Mouse (Mus musculus) thymus, adult 2 months (tissue): ENCODE measurements around the gene Ttc16.

Experiments used
- CTCF ChIP-seq: fragments of 200-500 bp; IDR thresholded peaks from 2 replicates; pipeline ENCODE4 v1.5.1; 2012; ENCODE audit warnings: mild to moderate bottlenecking, control low read depth, low read length, moderate library complexity, borderline replicate concordance; ENCODE audit not compliant: control insufficient read depth, poor library complexity, insufficient read depth; ENCODE audit errors: extremely low read depth
- POLR2A ChIP-seq: fragments of 200-500 bp; IDR thresholded peaks from 2 replicates; pipeline ENCODE4 v1.6.1; 2012; ENCODE audit warnings: mild to moderate bottlenecking, low read length, control low read depth, moderate library complexity; ENCODE audit not compliant: control insufficient read depth, poor library complexity, insufficient read depth; ENCODE audit errors: extremely low read depth

DNA sequence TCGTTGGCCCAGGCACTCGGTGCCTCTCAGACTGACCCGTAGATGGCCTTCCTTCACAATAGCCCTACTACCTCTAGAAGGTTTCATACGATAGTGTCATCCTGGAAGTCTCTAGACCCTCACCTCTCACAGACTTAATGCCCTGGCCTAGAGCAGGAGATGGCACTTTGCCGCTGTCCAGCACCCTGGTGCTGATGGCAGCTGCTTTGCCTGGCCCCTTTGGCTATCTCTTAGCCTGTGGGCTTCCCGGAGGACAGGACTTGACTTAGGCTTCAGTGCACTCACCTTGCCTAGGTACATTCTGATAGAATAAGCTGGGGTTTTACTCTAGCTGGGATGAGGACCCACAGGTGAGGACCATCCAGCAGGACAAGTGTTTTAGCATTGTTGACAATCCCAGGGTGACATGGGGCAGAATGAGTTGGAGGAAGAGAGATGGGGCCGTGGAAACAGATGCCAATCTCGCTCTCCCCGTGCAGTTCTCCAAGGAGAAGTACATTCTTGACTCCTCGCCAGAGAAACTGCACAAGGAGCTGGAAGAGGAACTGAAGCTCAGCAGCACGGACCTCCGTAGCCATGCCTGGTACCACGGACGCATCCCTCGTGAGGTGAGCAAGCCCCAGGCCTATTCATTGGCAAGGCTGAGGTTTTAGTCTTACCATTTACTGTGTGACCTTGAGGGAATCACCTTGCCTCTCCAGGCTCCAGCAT, 31.0 kb downstream of the Ttc16 start:
- no peak for TF ChIP-seq CTCF
- no peak for TF ChIP-seq POLR2A
